Mouse (Mus musculus) embryonic facial prominence, embryonic 11.5 days (tissue): ENCODE measurements around the gene Slc44a5. TPM values are rescaled to one million over a fixed set of nuclear protein-coding genes. Genes with fewer than 3 reads are reported as not detected.

Source experiments
- ATAC-seq: fragments of 200-750 bp; cut with Nextera tagmentation; replicated peaks from 2 replicates; pipeline ENCODE4 v1.8.0; 2017; ENCODE audit warnings: low read depth; ENCODE audit not compliant: insufficient number of reproducible peaks, low FRiP score, low TSS enrichment
- DNase-seq: peaks from one replicate; pipeline ENCODE4 v3.0.0-alpha.2; 2015; ENCODE audit warnings: low spot score
- H3K27ac ChIP-seq: fragments of 300-500 bp; sonication (generic); replicated peaks from 2 replicates; pipeline ENCODE4 v1.5.1; 2014; ENCODE audit warnings: mild to moderate bottlenecking, low read depth, low read length, control low read depth
- H3K27me3 ChIP-seq: fragments of 300-500 bp; sonication (generic); 2 replicates; pipeline ENCODE4 v1.6.1; 2014; ENCODE audit warnings: mild to moderate bottlenecking, low read length, moderate library complexity, mixed read lengths; ENCODE audit not compliant: control insufficient read depth, insufficient read depth
- H3K36me3 ChIP-seq: fragments of 300-500 bp; sonication (generic); replicated peaks from 2 replicates; pipeline ENCODE4 v1.6.1; 2014; ENCODE audit warnings: low read depth, mild to moderate bottlenecking, low read length, moderate library complexity, mixed read lengths; ENCODE audit not compliant: control insufficient read depth, insufficient read depth
- H3K4me1 ChIP-seq: fragments of 300-500 bp; sonication (generic); 2 replicates; pipeline ENCODE4 v1.6.1; 2014; ENCODE audit warnings: low read length, mixed read lengths; ENCODE audit not compliant: control insufficient read depth, insufficient read depth
- H3K4me2 ChIP-seq: fragments of 300-500 bp; sonication (generic); 2 replicates; pipeline ENCODE4 v1.6.1; 2014; ENCODE audit warnings: low read depth, mild to moderate bottlenecking, control low read depth, low read length, moderate library complexity
- H3K4me3 ChIP-seq: fragments of 300-500 bp; sonication (generic); 2 replicates; pipeline ENCODE4 v1.5.1; 2014; ENCODE audit warnings: low read depth, low read length, control low read depth
- H3K9ac ChIP-seq: fragments of 300-500 bp; sonication (generic); replicated peaks from 2 replicates; pipeline ENCODE4 v1.6.1; 2014; ENCODE audit warnings: mild to moderate bottlenecking, control low read depth, low read length
- H3K9me3 ChIP-seq: fragments of 300-500 bp; sonication (generic); replicated peaks from 2 replicates; pipeline ENCODE4 v1.6.1; 2016; ENCODE audit warnings: mild to moderate bottlenecking, low read length, inconsistent platforms, mixed read lengths; ENCODE audit not compliant: control insufficient read depth
- WGBS: fragments of 180-500 bp; shearing (Covaris S2); extraction: QIAGEN DNeasy Blood & Tissue Kit; methylation state at CpG from one replicate; pipeline ENCODE4 v1.1.7; 2014; 5-methylcytosine and 5-hydroxymethylcytosine counted together
- polyA plus RNA-seq: library from polyadenylated mRNA; unstranded; fragments of >200 nt; fragmentation: Nextera tagmentation; extraction: Ambion mirVana; gene quantifications from 2 replicates; pipeline ENCODE4 v1.2.1, GENCODE M21; 2014

Slc44a5 gene
- polyA plus RNA-seq, 1 experiment from 2014 or later, result 1.3 TPM

- DNase-seq, result no peak
- WGBS, result 85% methylated on average over 13 of the region's 13 CpGs
- H3K4me2 ChIP-seq, result no peak overlapping the region
- H3K9me3 ChIP-seq, result no peaks in the 10 kb centered on the region
- H3K4me3 ChIP-seq, result no peak overlapping the region
- no peak overlapping the region for H3K9ac ChIP-seq
- no peaks in the 10 kb centered on the region for H3K36me3 ChIP-seq
- no peak overlapping the region for H3K27ac ChIP-seq
- no peak for ATAC-seq
- H3K4me1 ChIP-seq, result no peaks in the 10 kb centered on the region
- H3K27me3 ChIP-seq, result no peaks in the 10 kb centered on the region
Measured at GRCm38 (mm10) chr3:154202383-154202782, 229.1 kb downstream of the Slc44a5 start.

DNA sequence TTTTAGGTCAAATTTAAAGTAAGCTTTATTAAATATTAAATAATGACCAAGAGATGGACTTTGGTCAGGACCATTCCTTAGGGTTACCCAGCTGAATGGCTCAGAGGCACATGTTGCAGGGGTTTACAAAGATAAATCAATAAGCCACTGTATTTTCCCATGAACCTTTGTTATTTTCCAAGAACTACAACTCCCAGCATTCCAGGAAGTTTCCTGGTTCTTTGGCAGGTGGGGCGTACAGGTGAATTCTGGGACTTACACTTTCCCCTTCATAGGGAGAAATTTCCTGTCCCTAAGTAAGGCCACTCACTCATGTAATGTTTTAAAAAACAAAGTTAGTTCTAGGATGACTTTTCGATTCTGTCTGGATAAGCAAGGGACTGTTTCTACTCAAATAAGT lies 235.2 kb downstream of the Slc44a5 start:
- H3K4me3 ChIP-seq, result no peak overlapping the region
- no peaks in the 10 kb centered on the region for H3K27me3 ChIP-seq
- 90% methylated on average over 2 of the region's 2 CpGs for WGBS
- H3K4me1 ChIP-seq, result no peaks in the 10 kb centered on the region
- H3K9ac ChIP-seq, result no peak overlapping the region
- no peak overlapping the region for H3K27ac ChIP-seq
- no peaks in the 10 kb centered on the region for H3K9me3 ChIP-seq
- DNase-seq (no peak), ATAC-seq (no peak)
- no peaks in the 10 kb centered on the region for H3K36me3 ChIP-seq
- H3K4me2 ChIP-seq, result no peak overlapping the region

- ATAC-seq, result no peak
- H3K4me1 ChIP-seq, result no peaks in the 10 kb centered on the region
- H3K4me2 ChIP-seq, result no peak overlapping the region
- H3K36me3 ChIP-seq, result no peaks in the 10 kb centered on the region
- no peak overlapping the region for H3K9ac ChIP-seq
- no peak overlapping the region for H3K27ac ChIP-seq
- H3K27me3 ChIP-seq, result no peaks in the 10 kb centered on the region
- WGBS, result 32% methylated on average over 4 of the region's 4 CpGs
- no peak for DNase-seq
- H3K9me3 ChIP-seq, result no peaks in the 10 kb centered on the region
- H3K4me3 ChIP-seq, result no peak overlapping the region
Measured at GRCm38 (mm10) chr3:154209201-154209754, 236.0 kb downstream of the Slc44a5 start.

- Histone ChIP-seq H3K4me2 (no peak overlapping the region), H3K27me3 (no peaks in the 10 kb centered on the region), H3K36me3 (no peaks in the 10 kb centered on the region), H3K9ac (no peak overlapping the region), H3K4me3 (no peak overlapping the region), H3K27ac (no peak overlapping the region), H3K4me1 (no peaks in the 10 kb centered on the region), H3K9me3 (no peaks in the 10 kb centered on the region)
- ATAC-seq, result no peak
- 28% methylated on average over 4 of the region's 4 CpGs for WGBS
- DNase-seq, result no peak
Measured at GRCm38 (mm10) chr3:154209776-154210430, 236.7 kb downstream of the Slc44a5 start.

DNA sequence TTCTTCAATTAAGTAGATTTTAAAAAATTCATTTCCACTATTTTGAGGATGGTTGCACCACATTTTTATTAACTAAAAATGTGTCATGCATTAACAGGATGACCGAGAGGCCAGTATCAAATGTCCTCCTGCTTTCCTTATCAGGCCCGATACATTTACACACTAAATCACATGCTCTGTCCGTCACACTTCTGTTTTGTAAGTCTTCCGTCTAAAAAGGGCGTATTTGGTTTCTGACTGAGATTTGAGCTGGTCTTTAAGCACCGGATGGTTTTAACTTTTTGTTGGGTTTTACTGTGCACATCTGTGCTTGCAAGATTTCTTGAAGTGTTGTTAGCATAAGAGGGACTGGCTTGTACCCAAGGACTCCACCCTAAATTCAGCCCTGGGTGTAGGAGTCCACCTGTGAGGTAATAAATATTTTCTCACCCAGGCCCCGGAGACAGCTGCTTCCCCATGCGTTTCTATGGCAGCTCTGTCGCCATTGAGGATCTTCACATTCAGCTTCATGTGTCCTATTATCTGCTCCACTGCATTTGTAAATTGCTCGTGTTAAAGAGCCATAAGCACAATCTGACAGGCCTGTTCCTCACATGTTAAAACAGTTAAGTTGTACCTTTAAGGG lies 237.3 kb downstream of the Slc44a5 start:
- Histone ChIP-seq H3K27me3 (no peaks in the 10 kb centered on the region), H3K4me1 (no peaks in the 10 kb centered on the region), H3K4me2 (no peak overlapping the region), H3K36me3 (no peaks in the 10 kb centered on the region), H3K9ac (no peak overlapping the region), H3K4me3 (no peak overlapping the region), H3K9me3 (no peaks in the 10 kb centered on the region), H3K27ac (no peak overlapping the region)
- WGBS, result 57% methylated on average over 10 of the region's 10 CpGs
- DNase-seq (no peak), ATAC-seq (no peak)

- WGBS, result 92% methylated on average over 2 of the region's 2 CpGs
- Histone ChIP-seq H3K9me3 (no peaks in the 10 kb centered on the region), H3K27me3 (no peaks in the 10 kb centered on the region), H3K9ac (no peak overlapping the region), H3K4me2 (no peak overlapping the region), H3K4me1 (no peaks in the 10 kb centered on the region), H3K27ac (no peak overlapping the region), H3K36me3 (no peaks in the 10 kb centered on the region), H3K4me3 (no peak overlapping the region)
- ATAC-seq (no peak), DNase-seq (no peak)
Measured at GRCm38 (mm10) chr3:154212551-154212950, 239.3 kb downstream of the Slc44a5 start.

- Histone ChIP-seq H3K9ac (no peak overlapping the region), H3K27me3 (no peaks in the 10 kb centered on the region), H3K36me3 (no peaks in the 10 kb centered on the region), H3K9me3 (no peaks in the 10 kb centered on the region), H3K27ac (no peak overlapping the region), H3K4me3 (no peak overlapping the region), H3K4me1 (no peaks in the 10 kb centered on the region), H3K4me2 (no peak overlapping the region)
- no peak for ATAC-seq
- DNase-seq, result no peak
- 76% methylated on average over 7 of the region's 7 CpGs for WGBS
Measured at GRCm38 (mm10) chr3:154215309-154215708, 242.1 kb downstream of the Slc44a5 start.

GRCm38 (mm10) chr3:154215779-154216178 lies 242.5 kb downstream of the Slc44a5 start:
- Histone ChIP-seq H3K9ac (no peak overlapping the region), H3K4me1 (no peaks in the 10 kb centered on the region), H3K27ac (no peak overlapping the region), H3K4me2 (no peak overlapping the region), H3K9me3 (no peaks in the 10 kb centered on the region), H3K27me3 (no peaks in the 10 kb centered on the region), H3K36me3 (no peaks in the 10 kb centered on the region), H3K4me3 (no peak overlapping the region)
- no peak for DNase-seq
- no peak for ATAC-seq
